Mouse (Mus musculus): ENCODE data around the gene Gm13090.

Gm13090 gene

GRCm38 (mm10) chr4:151089270-151089669 lies at the start of gene Gm13090:
Gene Gm13090, plus strand, starts transcription at chr4:151089570.
- no peak for DNase-seq (ENCODE audit: low spot score in 2 of 2)

GRCm38 (mm10) chr4:151041506-151041905 lies 47.9 kb upstream of the Gm13090 start:
- DNase-seq (ENCODE audit: low spot score in 2 of 2): no peak

GRCm38 (mm10) chr4:151043281-151043680 lies 46.1 kb upstream of the Gm13090 start:
- peak; percentile 17 to 59 for DNase-seq (ENCODE audit: low spot score in 2 of 2)

GRCm38 (mm10) chr4:151044037-151044943 lies 45.1 kb upstream of the Gm13090 start, which contains the start of gene Per3:
Gene Per3, minus strand, starts transcription at chr4:151044665.
- DNase-seq (ENCODE audit: low spot score in 2 of 2): peak; percentile 98

GRCm38 (mm10) chr4:151044944-151045570 lies 44.3 kb upstream of the Gm13090 start:
- DNase-seq (ENCODE audit: low spot score in 2 of 2): no peak

- DNase-seq (ENCODE audit: low spot score in 2 of 2): no peak
Measured at GRCm38 (mm10) chr4:151046524-151046923, 42.8 kb upstream of the Gm13090 start.

GRCm38 (mm10) chr4:151051162-151051561 lies 38.2 kb upstream of the Gm13090 start:
- no peak for DNase-seq (ENCODE audit: low spot score in 2 of 2)

GRCm38 (mm10) chr4:151057347-151058321 lies 31.7 kb upstream of the Gm13090 start, which contains the start of gene Vamp3:
Gene Vamp3, minus strand, starts transcription at chr4:151057963.
- peak; percentile 97 to 99 for DNase-seq (ENCODE audit: low spot score in 2 of 2)

GRCm38 (mm10) chr4:151058634-151059033 lies 30.7 kb upstream of the Gm13090 start:
- no peak for DNase-seq (ENCODE audit: low spot score in 2 of 2)

- no peak for DNase-seq (ENCODE audit: low spot score in 2 of 2)
Measured at GRCm38 (mm10) chr4:151059566-151059965, 29.8 kb upstream of the Gm13090 start.

GRCm38 (mm10) chr4:151068751-151069150 lies 20.6 kb upstream of the Gm13090 start:
- DNase-seq (ENCODE audit: low spot score in 2 of 2): no peak

GRCm38 (mm10) chr4:151070962-151071361 lies 18.4 kb upstream of the Gm13090 start:
- no peak for DNase-seq (ENCODE audit: low spot score in 2 of 2)

- peak; percentile 68 to 73 for DNase-seq (ENCODE audit: low spot score in 2 of 2)
Measured at GRCm38 (mm10) chr4:151073108-151073744, 16.1 kb upstream of the Gm13090 start.

- DNase-seq (ENCODE audit: low spot score in 2 of 2): no peak
Measured at GRCm38 (mm10) chr4:151074817-151075216, 14.6 kb upstream of the Gm13090 start.

GRCm38 (mm10) chr4:151081355-151081754 lies 8.0 kb upstream of the Gm13090 start:
- DNase-seq (ENCODE audit: low spot score in 2 of 2): no peak

- no peak for DNase-seq (ENCODE audit: low spot score in 2 of 2)
Measured at GRCm38 (mm10) chr4:151081977-151082376, 7.4 kb upstream of the Gm13090 start.

GRCm38 (mm10) chr4:151083027-151083426 lies 6.3 kb upstream of the Gm13090 start:
- DNase-seq (ENCODE audit: low spot score in 2 of 2): no peak

- DNase-seq (ENCODE audit: low spot score in 2 of 2): no peak
Measured at GRCm38 (mm10) chr4:151087358-151087757, 2.0 kb upstream of the Gm13090 start.

GRCm38 (mm10) chr4:151088819-151089218 lies 551 bp upstream of the Gm13090 start:
- DNase-seq (ENCODE audit: low spot score in 2 of 2): no peak

GRCm38 (mm10) chr4:151095207-151095606 lies 5.8 kb downstream of the Gm13090 start:
- DNase-seq (ENCODE audit: low spot score in 2 of 2): no peak

Measured in urinary bladder, postnatal 36 days (tissue).